Mouse (Mus musculus) stomach, embryonic 15.5 days (tissue): ENCODE measurements around the gene Ikbkg. TPM values are rescaled to one million over a fixed set of nuclear protein-coding genes. Genes with fewer than 3 reads are reported as not detected.

Experiments
- ATAC-seq: fragments of 200-750 bp; cut with Nextera tagmentation; 2 replicates; pipeline ENCODE4 v1.8.0; 2017; ENCODE audit warnings: low read depth, moderate number of reproducible peaks, moderate TSS enrichment; ENCODE audit not compliant: insufficient read depth, low FRiP score
- H3K27ac ChIP-seq: fragments of 300-500 bp; sonication (generic); 2 replicates; pipeline ENCODE4 v1.5.1; 2015; ENCODE audit warnings: mild to moderate bottlenecking, inconsistent platforms
- H3K27me3 ChIP-seq: fragments of 300-500 bp; sonication (generic); replicated peaks from 2 replicates; pipeline ENCODE4 v1.6.1; 2015; ENCODE audit warnings: inconsistent platforms
- H3K36me3 ChIP-seq: fragments of 300-500 bp; sonication (generic); 2 replicates; pipeline ENCODE4 v1.6.1; 2015; ENCODE audit warnings: inconsistent platforms
- H3K4me1 ChIP-seq: fragments of 300-500 bp; sonication (generic); 2 replicates; pipeline ENCODE4 v1.6.1; 2015; ENCODE audit warnings: inconsistent platforms
- H3K4me2 ChIP-seq: fragments of 300-500 bp; sonication (generic); 2 replicates; pipeline ENCODE4 v1.6.1; 2015; ENCODE audit warnings: mild to moderate bottlenecking, inconsistent platforms
- H3K4me3 ChIP-seq: fragments of 300-500 bp; sonication (generic); replicated peaks from 2 replicates; pipeline ENCODE4 v1.5.1; 2015; ENCODE audit warnings: inconsistent platforms
- H3K9ac ChIP-seq: fragments of 300-500 bp; sonication (generic); 2 replicates; pipeline ENCODE4 v1.6.1; 2015; ENCODE audit warnings: inconsistent platforms
- H3K9me3 ChIP-seq: fragments of 300-500 bp; sonication (generic); 2 replicates; pipeline ENCODE4 v1.6.1; 2016; ENCODE audit warnings: inconsistent platforms
- WGBS: fragments of 180-500 bp; shearing (Covaris S2); methylation state at CpG from one replicate; pipeline ENCODE4 v1.1.7; 2015; 5-methylcytosine and 5-hydroxymethylcytosine counted together
- polyA plus RNA-seq: library from polyadenylated mRNA; unstranded; fragments of >200 nt; fragmentation: Nextera tagmentation; extraction: Ambion mirVana; gene quantifications from 2 replicates; pipeline ENCODE4 v1.2.1, GENCODE M21; 2015

Ikbkg gene
- polyA plus RNA-seq, 1 experiment from 2014 or later = 19.9 TPM

- Histone ChIP-seq H3K4me2 (no peak overlapping the region), H3K9ac (no peak overlapping the region), H3K4me3 (no peak overlapping the region), H3K36me3 (no peaks in the 10 kb centered on the region), H3K27me3 (no peaks in the 10 kb centered on the region), H3K4me1 (no peaks in the 10 kb centered on the region), H3K27ac (no peak overlapping the region), H3K9me3 (no peaks in the 10 kb centered on the region)
- WGBS = 51% methylated on average over 2 of the region's 2 CpGs
- no peak for ATAC-seq
These were observed 15.2 kb downstream of the Ikbkg start for GRCm38 (mm10) chrX:74408340-74408739.

- Histone ChIP-seq H3K4me1 (no peaks in the 10 kb centered on the region), H3K4me3 (no peak overlapping the region), H3K36me3 (no peaks in the 10 kb centered on the region), H3K4me2 (no peak overlapping the region), H3K9me3 (no peaks in the 10 kb centered on the region), H3K9ac (no peak overlapping the region), H3K27me3 (no peaks in the 10 kb centered on the region), H3K27ac (no peak overlapping the region)
- no peak; the same call in 1 of the 2 replicates for ATAC-seq
These were observed 20.3 kb downstream of the Ikbkg start for GRCm38 (mm10) chrX:74413377-74413776.

- H3K4me2 ChIP-seq = 0 out of 2 replicates have a peak overlapping the region, but pooled peaks have one; percentile 10
- peak; percentile 78 for ATAC-seq
- no peaks in the 10 kb centered on the region for H3K27me3 ChIP-seq
- no peaks in the 10 kb centered on the region for H3K4me1 ChIP-seq
- H3K4me3 ChIP-seq = no peak overlapping the region
- H3K9ac ChIP-seq = no peak overlapping the region
- no peaks in the 10 kb centered on the region for H3K36me3 ChIP-seq
- no peaks in the 10 kb centered on the region for H3K9me3 ChIP-seq
- peak overlapping the region; percentile 67; the same call in 1 of the 2 replicates for H3K27ac ChIP-seq
These were observed 31.4 kb downstream of the Ikbkg start for GRCm38 (mm10) chrX:74424443-74424842.

GRCm38 (mm10) chrX:74425195-74425594, 32.1 kb downstream of the Ikbkg start:
- H3K36me3 ChIP-seq = no peaks in the 10 kb centered on the region
- no peak overlapping the region for H3K9ac ChIP-seq
- ATAC-seq = no peak
- H3K4me1 ChIP-seq = no peaks in the 10 kb centered on the region
- WGBS = 76% methylated on average over 4 of the region's 4 CpGs
- H3K9me3 ChIP-seq = no peaks in the 10 kb centered on the region
- H3K4me3 ChIP-seq = no peak overlapping the region
- H3K27me3 ChIP-seq = no peaks in the 10 kb centered on the region
- peak overlapping the region; percentile 10; the same call in 1 of the 2 replicates for H3K4me2 ChIP-seq
- H3K27ac ChIP-seq = peak overlapping the region; percentile 67; the same call in 1 of the 2 replicates

GRCm38 (mm10) chrX:74426256-74426655, 33.2 kb downstream of the Ikbkg start:
- Histone ChIP-seq H3K27me3 (no peaks in the 10 kb centered on the region), H3K9me3 (no peaks in the 10 kb centered on the region), H3K36me3 (no peaks in the 10 kb centered on the region), H3K4me1 (no peaks in the 10 kb centered on the region), H3K4me3 (no peak overlapping the region), H3K9ac (no peak overlapping the region), H3K4me2 (no peak overlapping the region), H3K27ac (0 out of 2 replicates have a peak overlapping the region, but pooled peaks have one; percentile 11)
- ATAC-seq = no peak
- 74% methylated on average over 1 of the region's 1 CpGs for WGBS

- H3K27ac ChIP-seq = peak overlapping the region; percentile 11; the same call in 1 of the 2 replicates
- 66% methylated on average over 3 of the region's 3 CpGs for WGBS
- ATAC-seq = no peak
- H3K9ac ChIP-seq = no peak overlapping the region
- no peaks in the 10 kb centered on the region for H3K4me1 ChIP-seq
- H3K9me3 ChIP-seq = no peaks in the 10 kb centered on the region
- H3K27me3 ChIP-seq = no peaks in the 10 kb centered on the region
- H3K4me3 ChIP-seq = no peak overlapping the region
- H3K4me2 ChIP-seq = no peak overlapping the region
- H3K36me3 ChIP-seq = no peaks in the 10 kb centered on the region
These were observed 34.0 kb downstream of the Ikbkg start for GRCm38 (mm10) chrX:74427116-74427515.

- Histone ChIP-seq H3K4me3 (peak overlapping the region; percentile 55), H3K9me3 (no peaks in the 10 kb centered on the region), H3K27ac (peak overlapping the region; percentile 93), H3K4me2 (peak overlapping the region; percentile 62), H3K9ac (peak overlapping the region; percentile 29), H3K27me3 (no peaks in the 10 kb centered on the region), H3K4me1 (no peaks in the 10 kb centered on the region), H3K36me3 (no peaks in the 10 kb centered on the region)
- 30% methylated on average over 35 of the region's 35 CpGs for WGBS
- ATAC-seq = peak; percentile 13; the same call in 1 of the 2 replicates
These were observed 35.2 kb downstream of the Ikbkg start for GRCm38 (mm10) chrX:74428146-74428825.

- peak within 1 kb of the TSS; percentile 55 for H3K4me3 ChIP-seq
- no peaks in the 10 kb centered on the region for H3K9me3 ChIP-seq
- H3K9ac ChIP-seq = peak within 1 kb of the TSS; percentile 37
- H3K4me2 ChIP-seq = peak within 1 kb of the TSS; percentile 62
- H3K4me1 ChIP-seq = no peaks in the 10 kb centered on the region
- peak within 1 kb of the TSS; percentile 93 for H3K27ac ChIP-seq
- 16% methylated on average over 25 of the region's 25 CpGs for WGBS
- H3K36me3 ChIP-seq = no peaks in the 10 kb centered on the region
- no peaks in the 10 kb centered on the region for H3K27me3 ChIP-seq
- ATAC-seq = peak; percentile 80
These were observed 35.8 kb downstream of the Ikbkg start, which contains the start of gene G6pdx for GRCm38 (mm10) chrX:74428826-74429276. G6pdx (minus strand) TSS chrX:74429194.

- 21% methylated on average over 22 of the region's 22 CpGs for WGBS
- H3K27ac ChIP-seq = peak overlapping the region; percentile 93
- H3K4me3 ChIP-seq = peak overlapping the region; percentile 55
- no peaks in the 10 kb centered on the region for H3K36me3 ChIP-seq
- H3K4me1 ChIP-seq = no peaks in the 10 kb centered on the region
- H3K4me2 ChIP-seq = peak overlapping the region; percentile 62
- H3K27me3 ChIP-seq = no peaks in the 10 kb centered on the region
- no peaks in the 10 kb centered on the region for H3K9me3 ChIP-seq
- ATAC-seq = peak; percentile 57; the same call in 1 of the 2 replicates
- peak overlapping the region; percentile 37; the same call in 1 of the 2 replicates for H3K9ac ChIP-seq
These were observed 36.3 kb downstream of the Ikbkg start for GRCm38 (mm10) chrX:74429290-74429821.

- no peak overlapping the region for H3K4me2 ChIP-seq
- no peaks in the 10 kb centered on the region for H3K27me3 ChIP-seq
- no peak overlapping the region for H3K4me3 ChIP-seq
- no peak overlapping the region for H3K27ac ChIP-seq
- ATAC-seq = no peak
- no peaks in the 10 kb centered on the region for H3K36me3 ChIP-seq
- H3K9me3 ChIP-seq = no peaks in the 10 kb centered on the region
- no peak overlapping the region for H3K9ac ChIP-seq
- no peaks in the 10 kb centered on the region for H3K4me1 ChIP-seq
- 70% methylated on average over 4 of the region's 4 CpGs for WGBS
These were observed 58.2 kb downstream of the Ikbkg start for GRCm38 (mm10) chrX:74451157-74451912.

- Histone ChIP-seq H3K36me3 (no peaks in the 10 kb centered on the region), H3K9me3 (no peaks in the 10 kb centered on the region), H3K27me3 (no peaks in the 10 kb centered on the region), H3K4me3 (no peak overlapping the region), H3K27ac (no peak overlapping the region), H3K9ac (no peak overlapping the region), H3K4me1 (no peaks in the 10 kb centered on the region), H3K4me2 (no peak overlapping the region)
- no peak for ATAC-seq
- WGBS = 10% methylated on average over 4 of the region's 4 CpGs
These were observed 59.7 kb downstream of the Ikbkg start for GRCm38 (mm10) chrX:74452773-74453172.
